Mouse (Mus musculus): ENCODE data around the gene Ocel1. TPM values are rescaled to one million over a fixed set of nuclear protein-coding genes. Genes with fewer than 3 reads are reported as not detected.

Gene Ocel1
- polyA plus RNA-seq, 1 experiment from 2014 or later, result 3.0 TPM

DNA sequence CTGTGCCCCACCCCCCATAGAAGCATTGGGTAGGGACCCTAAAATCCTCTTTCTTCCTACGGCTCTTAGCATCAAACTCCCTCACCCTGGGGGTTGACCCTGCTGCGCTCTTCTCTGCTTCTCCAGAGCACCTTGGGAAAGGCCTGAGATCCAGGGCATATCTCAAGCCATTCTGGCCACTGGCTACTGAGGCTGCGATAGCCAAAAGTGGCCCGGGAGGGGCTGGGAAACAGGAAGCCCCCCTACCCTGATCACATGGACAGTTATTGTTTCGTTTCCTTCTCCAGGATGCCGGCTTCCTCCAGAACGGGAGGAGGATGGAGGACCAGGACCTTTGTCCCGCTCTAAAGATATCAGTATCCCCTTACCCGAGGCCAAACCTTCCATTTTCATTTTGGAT, 24.5 kb downstream of the Ocel1 start, which contains the start of gene Ushbp1:
Gene Ushbp1 (minus strand): TSS at position 174 of the 400 bp plus-strand sequence.
- peak within 1 kb of the TSS; percentile 80 for H3K4me3 ChIP-seq (ENCODE audit: low read depth, low read length)
- no peak for DNase-seq (ENCODE audit: low spot score)

DNA sequence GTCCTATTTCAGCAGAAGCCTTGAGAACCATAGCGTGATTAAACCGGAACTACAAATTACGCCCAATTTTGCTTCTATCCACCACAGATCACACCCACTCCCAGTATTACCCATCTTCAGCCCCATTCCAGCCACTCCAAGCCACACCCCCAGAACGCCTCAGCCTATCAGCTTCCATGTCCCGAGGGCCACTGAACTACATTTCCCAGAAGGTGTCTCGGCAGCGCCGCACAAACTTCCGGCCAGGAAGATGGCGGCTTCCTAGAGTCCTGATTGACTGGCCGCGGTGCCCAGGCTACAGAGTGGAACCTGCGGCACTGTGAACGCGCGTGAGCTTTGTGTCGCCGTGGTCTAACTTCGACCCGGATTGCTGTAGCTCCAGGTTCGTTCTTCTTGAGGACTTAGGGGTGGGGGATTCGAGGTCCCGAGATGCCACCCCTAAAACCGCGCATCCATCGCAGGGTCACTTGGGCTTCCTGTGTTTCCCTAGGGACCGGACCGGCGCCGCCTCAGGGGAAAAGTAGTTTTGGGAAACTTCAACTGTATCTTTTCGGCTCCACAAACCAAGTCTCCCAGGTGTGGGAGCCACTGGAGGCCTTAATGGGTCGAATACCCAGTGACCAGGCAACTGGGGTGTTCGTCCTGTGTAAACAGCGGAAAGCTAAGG, 25.7 kb downstream of the Ocel1 start, which contains the start of gene Babam1:
Gene Babam1 (plus strand): TSS at position 223 of the 667 bp plus-strand sequence.
- Histone ChIP-seq H3K27me3 (replicated peaks; ENCODE audit: control insufficient read depth, insufficient read depth, low read length) (no peaks in the 10 kb centered on the region), H3K36me3 (ENCODE audit: control insufficient read depth, insufficient read depth, low read length) (peaks cover 19% of the 10 kb centered on the region), H3K4me2 (ENCODE audit: low read length) (peak within 1 kb of the TSS; percentile 77), H3K9me3 (replicated peaks; ENCODE audit: control insufficient read depth, low read length) (no peaks in the 10 kb centered on the region), H3K4me3 (ENCODE audit: low read depth, low read length) (peak within 1 kb of the TSS; percentile 80), H3K27ac (ENCODE audit: low read depth, low read length) (peak within 1 kb of the TSS; percentile 44; the same call in 1 of the 2 replicates), H3K9ac (ENCODE audit: low read length) (peak within 1 kb of the TSS; percentile 79), H3K4me1 (ENCODE audit: control insufficient read depth, insufficient read depth, low read length) (peaks cover 5% of the 10 kb centered on the region; the same call in 1 of the 2 replicates)
- DNase-seq (ENCODE audit: low spot score) (peak; percentile 98), ATAC-seq (peak; percentile 99)
- WGBS, result under 1% methylated on average over 34 of the region's 34 CpGs

More for the DNA sequence above, 24.5 kb downstream of the Ocel1 start, which contains the start of gene Ushbp1:
- Histone ChIP-seq H3K9ac (ENCODE audit: low read length) (no peak within 1 kb of the TSS), H3K27me3 (replicated peaks; ENCODE audit: control insufficient read depth, insufficient read depth, low read length) (no peaks in the 10 kb centered on the region), H3K9me3 (replicated peaks; ENCODE audit: control insufficient read depth, low read length) (no peaks in the 10 kb centered on the region), H3K4me1 (ENCODE audit: control insufficient read depth, insufficient read depth, low read length) (peaks cover 5% of the 10 kb centered on the region; the same call in 1 of the 2 replicates), H3K4me2 (ENCODE audit: low read length) (peak within 1 kb of the TSS; percentile 77), H3K27ac (ENCODE audit: low read depth, low read length) (peak within 1 kb of the TSS; percentile 44; the same call in 1 of the 2 replicates), H3K36me3 (ENCODE audit: control insufficient read depth, insufficient read depth, low read length) (peaks cover 18% of the 10 kb centered on the region)
- 91% methylated on average over 9 of the region's 9 CpGs for WGBS
- ATAC-seq, result no peak

DNA sequence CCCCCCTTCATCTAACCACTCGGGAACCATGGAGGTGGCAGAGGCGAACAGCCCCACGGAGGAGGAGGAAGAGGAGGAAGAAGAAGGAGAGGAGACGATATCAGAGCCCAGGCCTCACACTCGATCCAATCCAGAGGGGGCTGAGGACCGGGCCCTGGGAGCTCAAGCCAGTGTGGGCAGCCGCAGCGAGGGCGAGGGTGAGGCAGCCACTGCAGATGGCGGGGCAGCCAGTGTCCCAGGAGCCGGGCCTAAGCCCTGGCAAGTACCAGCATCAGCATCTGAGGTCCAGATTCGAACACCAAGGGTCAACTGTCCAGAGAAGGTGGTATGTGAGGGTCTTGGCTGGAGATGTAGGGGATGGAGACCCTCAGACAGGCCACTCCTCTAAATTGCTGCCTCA, 26.6 kb downstream of the Ocel1 start:
- Histone ChIP-seq H3K27me3 (replicated peaks; ENCODE audit: control insufficient read depth, insufficient read depth, low read length) (no peaks in the 10 kb centered on the region), H3K9ac (ENCODE audit: low read length) (peak overlapping the region; percentile 79; the same call in 1 of the 2 replicates), H3K4me1 (ENCODE audit: control insufficient read depth, insufficient read depth, low read length) (peaks cover 5% of the 10 kb centered on the region; the same call in 1 of the 2 replicates), H3K4me3 (ENCODE audit: low read depth, low read length) (peak overlapping the region; percentile 80), H3K27ac (ENCODE audit: low read depth, low read length) (no peak overlapping the region), H3K4me2 (ENCODE audit: low read length) (peak overlapping the region; percentile 77; the same call in 1 of the 2 replicates), H3K36me3 (ENCODE audit: control insufficient read depth, insufficient read depth, low read length) (peaks cover 19% of the 10 kb centered on the region), H3K9me3 (replicated peaks; ENCODE audit: control insufficient read depth, low read length) (no peaks in the 10 kb centered on the region)
- DNase-seq (ENCODE audit: low spot score), result no peak
- 84% methylated on average over 12 of the region's 12 CpGs for WGBS
- ATAC-seq, result no peak

DNA sequence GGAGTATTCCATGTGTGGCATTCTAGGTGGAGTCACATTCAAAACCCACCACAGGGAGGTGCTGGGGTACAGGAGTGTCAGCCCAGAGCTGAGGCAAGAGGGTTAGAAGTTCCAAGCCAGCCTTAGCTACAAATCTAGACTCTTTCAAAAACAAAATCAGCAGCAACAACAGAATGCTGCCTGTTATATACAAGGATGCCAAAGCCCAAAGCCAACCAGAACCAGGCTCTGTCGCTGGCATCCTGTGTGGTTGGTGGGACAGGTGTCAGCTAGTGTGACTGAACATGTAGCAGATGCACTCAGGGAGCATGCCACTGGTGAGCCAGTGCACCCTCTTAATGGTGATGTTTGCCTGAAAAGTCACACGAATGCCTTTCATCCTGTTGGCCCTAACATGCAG, 29.7 kb downstream of the Ocel1 start:
- Histone ChIP-seq H3K4me3 (ENCODE audit: low read depth, low read length) (no peak overlapping the region), H3K27me3 (replicated peaks; ENCODE audit: control insufficient read depth, insufficient read depth, low read length) (no peaks in the 10 kb centered on the region), H3K4me2 (ENCODE audit: low read length) (no peak overlapping the region), H3K4me1 (ENCODE audit: control insufficient read depth, insufficient read depth, low read length) (peaks cover 7% of the 10 kb centered on the region; the same call in 1 of the 2 replicates), H3K9me3 (replicated peaks; ENCODE audit: control insufficient read depth, low read length) (no peaks in the 10 kb centered on the region), H3K27ac (ENCODE audit: low read depth, low read length) (no peak overlapping the region), H3K36me3 (ENCODE audit: control insufficient read depth, insufficient read depth, low read length) (peaks cover 23% of the 10 kb centered on the region), H3K9ac (ENCODE audit: low read length) (no peak overlapping the region)
- no peak for ATAC-seq
- WGBS, result 92% methylated on average over 2 of the region's 2 CpGs
- no peak for DNase-seq (ENCODE audit: low spot score)

DNA sequence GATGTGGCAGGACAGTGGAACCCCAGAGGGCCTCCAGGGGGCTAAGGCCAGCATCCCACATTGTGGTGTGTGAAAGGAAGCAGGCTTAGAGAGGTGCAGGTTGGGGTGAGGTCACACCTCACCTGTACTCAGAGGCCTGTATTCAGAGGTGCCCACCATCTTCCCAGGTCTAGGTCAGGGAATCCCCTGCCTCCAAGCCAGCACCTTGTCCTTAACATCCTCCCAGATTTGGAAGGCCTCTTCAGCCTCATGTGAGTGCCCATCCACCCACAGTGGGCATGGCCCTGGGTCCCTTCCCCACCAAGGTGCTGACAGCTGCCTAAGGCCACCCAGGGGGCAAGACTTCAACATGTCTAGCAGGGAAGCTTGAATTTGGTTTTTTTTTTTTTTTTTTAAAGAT, 30.4 kb downstream of the Ocel1 start:
- DNase-seq (ENCODE audit: low spot score) (no peak), ATAC-seq (no peak)
- Histone ChIP-seq H3K4me3 (ENCODE audit: low read depth, low read length) (no peak overlapping the region), H3K4me1 (ENCODE audit: control insufficient read depth, insufficient read depth, low read length) (peaks cover 12% of the 10 kb centered on the region), H3K36me3 (ENCODE audit: control insufficient read depth, insufficient read depth, low read length) (peaks cover 23% of the 10 kb centered on the region), H3K9ac (ENCODE audit: low read length) (no peak overlapping the region), H3K4me2 (ENCODE audit: low read length) (no peak overlapping the region), H3K27ac (ENCODE audit: low read depth, low read length) (no peak overlapping the region), H3K27me3 (replicated peaks; ENCODE audit: control insufficient read depth, insufficient read depth, low read length) (no peaks in the 10 kb centered on the region), H3K9me3 (replicated peaks; ENCODE audit: control insufficient read depth, low read length) (no peaks in the 10 kb centered on the region)

DNA sequence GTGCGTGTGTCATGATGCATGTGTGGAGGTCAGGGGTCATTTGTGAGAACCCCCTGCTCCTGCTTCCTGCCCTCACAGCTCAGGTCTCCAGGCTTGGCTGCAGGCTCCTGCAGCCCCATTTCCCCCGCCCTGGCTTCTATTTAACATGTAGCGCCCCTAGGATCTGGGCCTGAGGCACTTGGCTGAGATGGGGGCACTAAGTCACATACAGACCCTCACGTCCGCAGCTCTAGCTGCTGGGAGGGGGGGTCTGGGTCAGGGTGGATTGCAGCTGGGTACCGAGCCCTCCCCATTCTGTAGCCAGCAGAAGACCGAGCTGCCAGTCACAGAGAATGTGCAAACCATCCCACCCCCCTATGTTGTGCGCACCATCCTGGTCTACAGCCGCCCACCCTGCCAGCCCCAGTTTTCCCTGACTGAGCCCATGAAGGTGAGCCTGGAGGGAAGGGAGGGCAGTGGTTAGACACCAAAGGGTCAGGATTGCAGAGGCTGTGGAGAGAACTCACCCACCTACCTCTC, 31.4 kb downstream of the Ocel1 start:
- no peak for ATAC-seq
- peaks cover 12% of the 10 kb centered on the region for H3K4me1 ChIP-seq (ENCODE audit: control insufficient read depth, insufficient read depth, low read length)

DNA sequence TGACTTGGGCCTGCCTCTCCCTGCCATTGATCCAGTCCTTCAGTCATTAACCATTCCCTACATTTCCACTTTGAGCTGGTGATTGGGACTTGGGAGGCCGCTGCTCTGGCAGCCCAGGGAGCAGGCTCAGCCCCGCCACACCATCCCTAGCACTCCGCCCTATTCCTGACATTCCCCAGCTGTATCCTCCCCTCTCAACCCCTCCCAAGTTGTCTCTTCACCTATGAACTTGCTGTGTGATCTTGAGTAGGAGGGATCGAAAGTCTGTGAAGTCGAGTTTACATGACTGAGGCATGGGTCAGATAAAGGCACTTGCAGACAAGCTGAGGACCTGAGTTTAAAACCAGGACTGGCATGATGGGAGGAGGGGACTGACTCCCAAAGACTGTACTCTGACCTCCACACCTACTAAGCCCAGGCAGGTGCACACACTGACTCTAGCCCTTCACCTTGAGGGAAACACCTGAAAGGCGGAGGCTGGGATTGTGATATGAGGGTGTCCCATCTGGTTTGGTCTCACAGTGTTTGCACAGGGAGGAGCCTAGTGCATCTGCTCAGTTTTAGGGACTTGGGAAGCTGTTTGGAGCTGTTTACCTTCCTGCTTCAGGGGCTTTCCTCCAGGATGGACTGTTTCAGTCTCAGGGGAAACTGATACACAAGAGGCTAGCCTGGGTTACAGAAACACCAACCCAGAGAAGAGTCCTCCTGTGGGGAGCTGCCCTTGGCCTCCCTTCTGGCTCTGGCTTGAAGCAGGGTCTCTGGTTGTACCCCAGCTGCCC, 32.2 kb downstream of the Ocel1 start:
- no peak overlapping the region for H3K4me2 ChIP-seq (ENCODE audit: low read length)
- no peak overlapping the region for H3K4me3 ChIP-seq (ENCODE audit: low read depth, low read length)
- no peaks in the 10 kb centered on the region for H3K27me3 ChIP-seq (replicated peaks; ENCODE audit: control insufficient read depth, insufficient read depth, low read length)
- no peak overlapping the region for H3K27ac ChIP-seq (ENCODE audit: low read depth, low read length)
- DNase-seq (ENCODE audit: low spot score), result no peak
- H3K9me3 ChIP-seq (replicated peaks; ENCODE audit: control insufficient read depth, low read length), result no peaks in the 10 kb centered on the region
- no peak overlapping the region for H3K9ac ChIP-seq (ENCODE audit: low read length)
- peaks cover 32% of the 10 kb centered on the region for H3K36me3 ChIP-seq (ENCODE audit: control insufficient read depth, insufficient read depth, low read length)
- WGBS, result 79% methylated on average over 6 of the region's 6 CpGs
- ATAC-seq, result no peak
- peaks cover 11% of the 10 kb centered on the region for H3K4me1 ChIP-seq (ENCODE audit: control insufficient read depth, insufficient read depth, low read length)

More for the DNA sequence above, 31.4 kb downstream of the Ocel1 start:
- no peak for DNase-seq (ENCODE audit: low spot score)
- Histone ChIP-seq H3K27ac (ENCODE audit: low read depth, low read length) (no peak overlapping the region), H3K27me3 (replicated peaks; ENCODE audit: control insufficient read depth, insufficient read depth, low read length) (no peaks in the 10 kb centered on the region), H3K4me2 (ENCODE audit: low read length) (no peak overlapping the region), H3K9ac (ENCODE audit: low read length) (no peak overlapping the region), H3K9me3 (replicated peaks; ENCODE audit: control insufficient read depth, low read length) (no peaks in the 10 kb centered on the region), H3K4me3 (ENCODE audit: low read depth, low read length) (no peak overlapping the region), H3K36me3 (ENCODE audit: control insufficient read depth, insufficient read depth, low read length) (peaks cover 26% of the 10 kb centered on the region)
- WGBS, result 87% methylated on average over 9 of the region's 9 CpGs

DNA sequence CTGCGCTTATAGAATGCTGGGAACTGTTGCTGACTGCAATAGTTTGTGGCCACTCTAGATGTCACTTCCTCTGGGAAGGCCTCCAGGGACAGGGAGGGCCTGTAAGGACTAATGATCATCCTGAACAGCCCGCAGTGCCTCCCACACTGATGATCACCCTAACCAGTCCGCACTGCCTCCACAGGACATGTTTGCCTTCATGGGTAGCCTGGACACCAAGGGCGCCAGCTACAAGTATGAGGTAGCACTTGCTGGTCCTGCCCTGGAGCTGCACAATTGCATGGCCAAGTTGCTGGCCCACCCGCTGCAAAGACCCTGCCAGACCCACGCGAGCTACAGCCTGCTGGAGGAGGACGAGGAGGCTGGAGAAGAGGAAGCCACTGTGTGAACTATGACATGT, 32.9 kb downstream of the Ocel1 start:
- Histone ChIP-seq H3K9ac (ENCODE audit: low read length) (no peak overlapping the region), H3K4me1 (ENCODE audit: control insufficient read depth, insufficient read depth, low read length) (peaks cover 11% of the 10 kb centered on the region), H3K27ac (ENCODE audit: low read depth, low read length) (no peak overlapping the region), H3K36me3 (ENCODE audit: control insufficient read depth, insufficient read depth, low read length) (peaks cover 32% of the 10 kb centered on the region), H3K4me2 (ENCODE audit: low read length) (no peak overlapping the region), H3K4me3 (ENCODE audit: low read depth, low read length) (no peak overlapping the region), H3K27me3 (replicated peaks; ENCODE audit: control insufficient read depth, insufficient read depth, low read length) (no peaks in the 10 kb centered on the region), H3K9me3 (replicated peaks; ENCODE audit: control insufficient read depth, low read length) (no peaks in the 10 kb centered on the region)
- 90% methylated on average over 8 of the region's 8 CpGs for WGBS
- no peak for ATAC-seq
- no peak for DNase-seq (ENCODE audit: low spot score)
